Mouse (Mus musculus) gastrocnemius, postnatal 10 days (tissue): ENCODE measurements around the gene Smok2b. TPM values are rescaled to one million over a fixed set of nuclear protein-coding genes. Genes with fewer than 3 reads are reported as not detected.
"Not testable (repeated sequence)": the region's sequence is repeated elsewhere in the genome, so short reads cannot be mapped to it uniquely, and the experiment has no call there.

Experiments
- DNase-seq: peaks from one replicate; pipeline ENCODE4 v3.0.0; 2021; ENCODE audit warnings: mixed read lengths
- total RNA-seq, 2 experiments: library from RNA; stranded (reverse); gene quantifications; 2 replicates each; pipeline ENCODE4 v1.2.3; 2021

Smok2b gene
- total RNA-seq, 2 experiments from 2014 or later, result not detected

- not testable (repeated sequence) for DNase-seq
These were observed 11.0 kb downstream of the Smok2b start for GRCm38 (mm10) chr17:13240807-13241727.

GRCm38 (mm10) chr17:13254786-13255185 lies 24.7 kb downstream of the Smok2b start:
- DNase-seq, result not testable (repeated sequence)

Other genes with a start within 250 kb of the Smok2b start
- 10 to 100 TPM; 35.3 to 42.6 TPM for gene Wtap, start 236.1 kb upstream of the Smok2b start, total RNA-seq
- gene Sod2, start 223.4 kb upstream of the Smok2b start, total RNA-seq, result 100 to 1,000 TPM; 245 to 294 TPM
- not detected for gene Gpr31b, start 178.0 kb upstream of the Smok2b start, total RNA-seq
- under 1 TPM; 0.26 to 0.61 TPM for gene Tcp10b, start 169.2 kb upstream of the Smok2b start, total RNA-seq
- under 1 TPM in 1 of 2 experiments, not detected in 1; 0.14 TPM for gene Unc93a, start 98.4 kb upstream of the Smok2b start, total RNA-seq
- not detected for gene Smok2a, start 9.1 kb upstream of the Smok2b start, total RNA-seq
- not detected for gene Tcp10c, start 124.3 kb downstream of the Smok2b start, total RNA-seq